Mouse (Mus musculus): ENCODE data around the gene Wsb1.
"Not testable (repeated sequence)": the region's sequence is repeated elsewhere in the genome, so short reads cannot be mapped to it uniquely, and the experiment has no call there.

Gene Wsb1

GRCm38 (mm10) chr11:79254391-79255098 is at the start of gene Wsb1:
Gene Wsb1, minus strand, starts transcription at chr11:79254671.
- peak; percentile 94 for DNase-seq (ENCODE audit: low spot score in 2 of 2)

GRCm38 (mm10) chr11:79304245-79304644 is 49.8 kb upstream of the Wsb1 start:
- not testable (repeated sequence) for DNase-seq (ENCODE audit: low spot score in 2 of 2)

- no peak for DNase-seq (ENCODE audit: low spot score in 2 of 2)
Observed at GRCm38 (mm10) chr11:79303109-79303508, 48.6 kb upstream of the Wsb1 start.

GRCm38 (mm10) chr11:79299719-79300431 is 45.4 kb upstream of the Wsb1 start:
- DNase-seq (ENCODE audit: low spot score in 2 of 2), result no peak

- DNase-seq (ENCODE audit: low spot score in 2 of 2), result no peak
Observed at GRCm38 (mm10) chr11:79296856-79297491, 42.5 kb upstream of the Wsb1 start, which contains the start of gene Gm9964. Gene Gm9964, minus strand, starts transcription at chr11:79296906.

- peak; percentile 30 to 56 for DNase-seq (ENCODE audit: low spot score in 2 of 2)
Observed at GRCm38 (mm10) chr11:79296167-79296566, 41.7 kb upstream of the Wsb1 start.

- no peak for DNase-seq (ENCODE audit: low spot score in 2 of 2)
Observed at GRCm38 (mm10) chr11:79293971-79294370, 39.5 kb upstream of the Wsb1 start.

- no peak for DNase-seq (ENCODE audit: low spot score in 2 of 2)
Observed at GRCm38 (mm10) chr11:79293025-79293424, 38.6 kb upstream of the Wsb1 start.

- DNase-seq (ENCODE audit: low spot score in 2 of 2), result no peak
Observed at GRCm38 (mm10) chr11:79292130-79292529, 37.7 kb upstream of the Wsb1 start.

GRCm38 (mm10) chr11:79291651-79292050 is 37.2 kb upstream of the Wsb1 start:
- no peak for DNase-seq (ENCODE audit: low spot score in 2 of 2)

- DNase-seq (ENCODE audit: low spot score in 2 of 2), result no peak
Observed at GRCm38 (mm10) chr11:79290473-79290872, 36.0 kb upstream of the Wsb1 start.

GRCm38 (mm10) chr11:79288913-79289640 is 34.6 kb upstream of the Wsb1 start:
- no peak for DNase-seq (ENCODE audit: low spot score in 2 of 2)

GRCm38 (mm10) chr11:79288278-79288843 is 33.9 kb upstream of the Wsb1 start:
- DNase-seq (ENCODE audit: low spot score in 2 of 2), result no peak

GRCm38 (mm10) chr11:79287447-79287846 is 33.0 kb upstream of the Wsb1 start:
- DNase-seq (ENCODE audit: low spot score in 2 of 2), result no peak

GRCm38 (mm10) chr11:79286305-79286799 is 31.9 kb upstream of the Wsb1 start:
- DNase-seq (ENCODE audit: low spot score in 2 of 2), result no peak

GRCm38 (mm10) chr11:79283350-79284030 is 29.0 kb upstream of the Wsb1 start:
- no peak for DNase-seq (ENCODE audit: low spot score in 2 of 2)

GRCm38 (mm10) chr11:79281396-79281795 is 26.9 kb upstream of the Wsb1 start:
- DNase-seq (ENCODE audit: low spot score in 2 of 2), result no peak

GRCm38 (mm10) chr11:79279732-79280405 is 25.4 kb upstream of the Wsb1 start:
- no peak for DNase-seq (ENCODE audit: low spot score in 2 of 2)

- DNase-seq (ENCODE audit: low spot score in 2 of 2), result no peak
Observed at GRCm38 (mm10) chr11:79273757-79274156, 19.3 kb upstream of the Wsb1 start.

- no peak for DNase-seq (ENCODE audit: low spot score in 2 of 2)
Observed at GRCm38 (mm10) chr11:79273039-79273438, 18.6 kb upstream of the Wsb1 start.

Measured in natural killer cell, adult 2 months (primary cell).